Mouse (Mus musculus) testis, adult 10 weeks (tissue): Measurements from ENCODE around the gene Mrps16. TPM values are rescaled to one million over a fixed set of nuclear protein-coding genes. Genes with fewer than 3 reads are reported as not detected.

Source experiments
- polyA plus RNA-seq: library from polyadenylated mRNA; stranded (reverse); fragments of 350-450 nt; fragmentation: Illumina TruSeq; extraction: RNeasy Lipid Tissue Mini Kit (QIAGEN cat#74804); gene quantifications from one replicate; pipeline ENCODE4 v1.2.3, GENCODE M21; 2014; ENCODE audit warnings: low read depth, low replicate concordance

Mrps16 gene
- polyA plus RNA-seq: 4.3 TPM

DNA sequence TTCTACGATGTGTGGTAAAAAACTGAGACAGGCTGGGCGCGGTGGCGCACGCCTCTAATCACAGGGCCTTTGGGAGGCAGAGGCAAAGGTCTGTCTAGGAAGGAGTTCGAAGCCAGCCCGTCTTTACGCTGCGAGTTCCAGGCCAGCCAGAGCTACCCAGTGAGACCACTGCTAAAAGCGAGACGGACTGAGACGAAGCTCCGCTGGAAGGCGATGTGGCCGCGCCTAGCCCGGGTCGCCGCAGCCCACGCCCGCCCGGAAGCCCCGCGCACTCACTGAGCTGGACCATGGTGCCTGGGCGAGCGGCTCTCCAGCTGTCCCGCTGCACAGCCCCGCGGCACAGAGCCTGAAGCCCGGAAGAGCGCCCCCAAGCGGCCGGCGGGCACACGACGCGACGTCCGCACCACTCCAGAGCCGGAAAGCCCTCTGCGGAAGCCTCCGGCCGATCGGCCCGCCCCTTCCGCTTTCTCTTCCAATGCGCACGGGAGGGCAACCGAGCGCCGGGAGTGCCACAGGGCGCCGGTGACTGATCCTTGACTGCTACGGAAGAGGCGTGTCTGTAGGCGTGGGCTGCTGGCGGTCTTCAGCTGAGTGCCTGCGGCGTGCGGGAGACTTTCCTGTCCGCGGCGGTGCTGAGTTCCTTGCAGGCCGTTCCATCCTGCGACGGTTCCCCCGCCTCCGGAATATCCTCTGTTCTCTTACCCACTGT lies at the start of gene Mrps16:
Gene Mrps16 (minus strand): TSS at position 430 of the 709 bp plus-strand sequence.

DNA sequence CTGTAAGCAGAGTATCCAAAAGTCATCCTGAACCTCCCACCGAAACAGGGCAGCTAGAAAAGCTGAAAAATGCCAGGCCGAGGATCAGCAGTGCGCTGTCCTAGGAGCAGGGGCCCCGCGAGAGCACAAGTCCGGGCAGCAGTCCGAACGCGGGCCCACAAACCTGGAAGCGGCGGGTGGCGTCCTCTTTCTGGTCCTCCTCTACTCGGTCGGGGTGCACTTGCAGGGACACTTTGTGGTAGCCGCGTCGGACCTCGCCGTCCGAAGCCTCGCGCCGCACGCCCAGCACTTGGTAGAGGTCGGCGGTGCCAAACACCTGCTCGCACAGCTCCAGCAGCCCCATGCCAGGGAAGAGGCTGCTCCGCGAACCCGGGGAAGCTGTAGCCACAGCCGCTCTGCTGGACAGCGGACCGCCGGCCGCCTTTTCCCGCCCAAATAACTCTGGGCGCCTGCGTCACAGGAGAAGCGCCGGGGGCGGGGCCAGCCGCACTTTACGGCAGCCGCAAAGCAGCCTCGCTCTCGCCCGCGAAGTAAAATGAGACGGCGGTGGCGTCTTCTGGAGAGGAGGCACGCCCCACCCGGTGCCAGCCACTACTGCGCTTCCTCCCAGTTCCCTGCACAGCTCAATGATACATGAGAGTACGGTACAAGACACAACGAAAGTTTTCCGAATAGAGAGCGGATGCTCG lies 4.8 kb downstream of the Mrps16 start, which contains the start of gene Dnajc9:
Gene Dnajc9 (minus strand): TSS at position 470 of the 689 bp plus-strand sequence.

DNA sequence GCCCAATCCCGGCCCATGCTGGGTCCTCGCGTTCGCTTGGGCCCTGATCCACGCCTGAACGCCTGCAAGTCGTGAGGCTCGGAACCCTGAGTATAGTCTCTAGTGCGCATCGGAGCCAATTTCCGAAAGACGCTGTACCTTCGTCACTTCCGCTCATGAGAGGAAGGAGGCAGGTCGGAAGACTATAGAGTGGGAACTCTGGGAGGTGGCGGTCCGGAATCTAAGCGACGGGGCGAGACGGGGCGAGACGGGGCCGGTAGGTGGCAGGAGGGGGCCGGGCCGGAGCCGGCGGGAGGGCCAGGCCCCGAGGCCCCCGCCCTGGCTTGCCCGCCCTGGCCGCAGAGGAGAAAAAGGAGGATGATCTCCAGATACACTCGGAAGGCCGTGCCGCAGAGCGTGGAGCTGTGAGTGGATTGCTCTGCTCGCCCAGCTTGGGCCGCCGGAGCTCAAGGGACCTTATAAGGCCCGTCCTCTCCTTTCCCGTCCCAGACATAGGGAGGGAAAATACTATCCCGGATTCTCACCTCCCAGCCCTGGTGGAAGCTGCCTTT lies 45.4 kb downstream of the Mrps16 start, which contains the start of the genes Ecd and Fam149b:
Gene Ecd (minus strand): TSS at position 131 of the 551 bp plus-strand sequence.
Gene Fam149b (plus strand): TSS at position 172 of the 551 bp plus-strand sequence.

Other genes starting within 250 kb of the Mrps16 start
- gene Kcnk5, start 211.8 kb downstream of the Mrps16 start, polyA plus RNA-seq: 1.9 TPM
- gene Kcnk16, start 124.4 kb downstream of the Mrps16 start, polyA plus RNA-seq: not detected
- 2.2 TPM for gene Nudt13, start 98.9 kb downstream of the Mrps16 start, polyA plus RNA-seq
- 33.9 TPM for gene Ecd, start 45.5 kb downstream of the Mrps16 start, polyA plus RNA-seq
- gene Fam149b, start 45.5 kb downstream of the Mrps16 start, polyA plus RNA-seq: 44.6 TPM
- gene Dnajc9, start 4.7 kb downstream of the Mrps16 start, polyA plus RNA-seq: 236 TPM
- 352 TPM for gene Cfap70, start 58.6 kb upstream of the Mrps16 start, polyA plus RNA-seq
- 20.7 TPM for gene Anxa7, start 86.5 kb upstream of the Mrps16 start, polyA plus RNA-seq
- gene Mss51, start 103.3 kb upstream of the Mrps16 start, polyA plus RNA-seq: 2.8 TPM
- 80.2 TPM for gene Ppp3cb, start 152.9 kb upstream of the Mrps16 start, polyA plus RNA-seq
- 12.8 TPM for gene Usp54, start 247.4 kb upstream of the Mrps16 start, polyA plus RNA-seq